9 mouse cellular contexts compared by ENCODE assay signal in the genomic region with DNA sequence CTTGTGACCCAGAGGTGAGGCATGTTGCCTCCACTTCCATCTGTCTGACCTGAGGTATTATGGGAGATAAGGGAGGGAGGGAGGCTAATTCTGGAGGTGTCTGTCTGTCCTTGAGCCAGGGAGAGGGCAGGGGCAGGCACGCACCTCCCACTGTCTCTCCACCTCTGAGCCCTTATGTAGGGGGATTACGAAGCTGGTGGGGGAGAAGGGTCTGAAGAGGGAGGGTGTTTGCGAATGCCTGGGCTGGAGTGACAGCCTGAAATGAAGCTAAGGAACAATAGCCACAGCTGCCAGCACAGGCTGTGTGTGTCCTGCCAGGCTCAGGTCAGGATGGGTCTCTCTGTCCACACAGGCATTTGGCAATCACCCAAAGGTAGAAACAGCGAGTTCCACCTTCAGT. TPM values are rescaled to one million over a fixed set of nuclear protein-coding genes. Genes with fewer than 3 reads are reported as not detected.
A peak's percentile ranks its signal among the peaks of the same experiment; 100 is the strongest.
DNase-seq lines count a peak whose midpoint lies in the region; ATAC-seq and TF ChIP-seq lines count a peak whose summit lies in the region.
"Had no signal": no experiment of that assay in that cellular context is flagged by ENCODE, and none has a peak within 500 bp of the region (broad histone marks: within the 10 kb centered on the region; RNA-seq: fewer than 3 reads in every experiment).

No protein-coding gene starts in this region.

- peak overlapping the region; percentile 77 for H3K4me3 ChIP-seq in heart, adult 2 months
- peak overlapping the region; percentile 86 for H3K4me3 ChIP-seq in heart, embryonic 15.5 days
- no peak overlapping the region for H3K4me3 ChIP-seq in liver, embryonic 15.5 days (replicated peaks)

- H3K9me3 ChIP-seq in heart, embryonic 15.5 days (replicated peaks) = no peaks in the 10 kb centered on the region
- no peaks in the 10 kb centered on the region for H3K9me3 ChIP-seq in liver, embryonic 15.5 days (replicated peaks)

- no peaks in the 10 kb centered on the region; the same call in 1 of the 2 replicates for H3K36me3 ChIP-seq in heart, adult 2 months (ENCODE audit: control insufficient read depth, insufficient read depth, low read length)
- peaks cover 4% of the 10 kb centered on the region; the same call in 1 of the 2 replicates for H3K36me3 ChIP-seq in heart, embryonic 15.5 days
- H3K36me3 ChIP-seq in liver, embryonic 15.5 days (replicated peaks) = peaks cover 5% of the 10 kb centered on the region; the same call in 1 of the 2 replicates

- H3K4me1 ChIP-seq in heart, adult 2 months (ENCODE audit: control insufficient read depth, insufficient read depth, low read length) = peaks cover 12% of the 10 kb centered on the region
- H3K4me1 ChIP-seq in heart, embryonic 15.5 days (replicated peaks) = peaks cover 49% of the 10 kb centered on the region
- peaks cover 61% of the 10 kb centered on the region for H3K4me1 ChIP-seq in liver, embryonic 15.5 days (replicated peaks)

- peak; percentile 53 to 67 for DNase-seq in heart, adult 2 months
- no peak for DNase-seq in heart, postnatal 25 days (ENCODE audit: low spot score)
- DNase-seq in brain, embryonic 14.5 days (ENCODE audit: low read depth) = peak; percentile 24
- no peak for DNase-seq in cerebellum, postnatal 14 days
- DNase-seq: right cerebral cortex, postnatal 25 days had no signal

- WGBS in heart, adult 2 months = 30% methylated on average over 4 of the region's 4 CpGs
- 28% methylated on average over 4 of the region's 4 CpGs for WGBS in heart, embryonic 15.5 days
- 61% methylated on average over 4 of the region's 4 CpGs for WGBS in liver, embryonic 15.5 days (ENCODE audit: insufficient replicate concordance)

- intact Hi-C loops in heart, adult 2 months (cut with DNase I) = loop anchor here (5.0 kb wide), 2 partner anchors 65 to 135 kb away; partner anchors contain the start of gene Opa3
- intact Hi-C loops in heart, postnatal 25 days (cut with DNase I) = loop anchor here (5.0 kb wide), 1 partner anchor 65 kb away; no protein-coding TSS in a partner anchor

- TF ChIP-seq EP300 in heart, adult 2 months (IDR thresholded peaks at IDR 0.05; ENCODE audit: insufficient read depth, low read depth, low read length) = peak; percentile 74

- H3K27ac ChIP-seq in heart, adult 2 months = peak overlapping the region; percentile 93
- peak overlapping the region; percentile 96 for H3K27ac ChIP-seq in heart, embryonic 15.5 days
- no peak overlapping the region for H3K27ac ChIP-seq in liver, embryonic 15.5 days (replicated peaks)

- peak; percentile 54 for ATAC-seq in heart, embryonic 15.5 days (replicated peaks; ENCODE audit: insufficient number of reproducible peaks, insufficient read depth, low FRiP score, low read depth)
- ATAC-seq in liver, embryonic 15.5 days (ENCODE audit: insufficient read depth) = no peak
- ATAC-seq in granulocyte monocyte progenitor cell, adult 5-6 weeks (replicated peaks; ENCODE audit: poor library complexity, severe bottlenecking) = no peak
- ATAC-seq in erythroblast, adult 5-6 weeks (replicated peaks; ENCODE audit: low FRiP score, poor library complexity, severe bottlenecking) = no peak

- no peak for TF ChIP-seq CTCF in heart, adult 2 months (IDR thresholded peaks at IDR 0.05)
- no peak for TF ChIP-seq CTCF in brain, embryonic 14.5 days (IDR thresholded peaks at IDR 0.05; ENCODE audit: borderline replicate concordance, extremely low read depth, insufficient read depth, insufficient read length)

- peak overlapping the region; percentile 85 for H3K9ac ChIP-seq in heart, adult 2 months (ENCODE audit: low read depth, low read length)
- H3K9ac ChIP-seq in heart, embryonic 15.5 days = peak overlapping the region; percentile 81
- H3K9ac ChIP-seq in liver, embryonic 15.5 days = no peak overlapping the region

- peak overlapping the region; percentile 99 for H3K4me2 ChIP-seq in heart, embryonic 15.5 days
- H3K4me2 ChIP-seq in liver, embryonic 15.5 days = peak overlapping the region; percentile 99; the same call in 1 of the 2 replicates

- no peaks in the 10 kb centered on the region for H3K79me2 ChIP-seq in heart, adult 2 months (replicated peaks; ENCODE audit: control insufficient read depth, insufficient read depth, low read length)

- peak; percentile 37; the same call in 1 of the 2 replicates for TF ChIP-seq POLR2A in heart, adult 2 months (IDR thresholded peaks at IDR 0.05; ENCODE audit: insufficient read depth, low read depth, low read length)
- TF ChIP-seq POLR2A in brain, embryonic 14.5 days (IDR thresholded peaks at IDR 0.05; ENCODE audit: borderline replicate concordance, extremely low read depth, insufficient read depth, insufficient read length, poor library complexity, severe bottlenecking) = no peak

- H3K27me3 ChIP-seq in heart, adult 2 months (ENCODE audit: control insufficient read depth, insufficient read depth, low read length) = no peaks in the 10 kb centered on the region
- no peaks in the 10 kb centered on the region for H3K27me3 ChIP-seq in heart, embryonic 15.5 days
- H3K27me3 ChIP-seq in liver, embryonic 15.5 days = 0 out of 2 replicates have a peak, but pooled peaks cover 9% of the 10 kb centered on the region

RNA-seq across cellular contexts. Expression of gene Ppp1r13l, which starts 2.7 kb away (rescaled TPM):
- total RNA-seq in heart, adult 2 months (2021) = 10 to 100 TPM; 43.9 to 45.1 TPM
- 23.5 and 30.1 TPM in 2 replicates for polyA plus RNA-seq in heart, adult 2 months (2012; rRNA removed)
- total RNA-seq in heart, postnatal 25 days (2021) = 10 to 100 TPM; 36.5 to 40.5 TPM
- 8.2 and 8.9 TPM in 2 replicates for polyA plus RNA-seq in brain, embryonic 14.5 days (2012; rRNA removed)
- 13.5 and 14.4 TPM in 2 replicates for polyA plus RNA-seq in heart, embryonic 15.5 days (2015; fragmentation: Nextera tagmentation; extraction: Ambion mirVana)
- polyA plus RNA-seq in liver, embryonic 15.5 days (2015; fragmentation: Nextera tagmentation; extraction: Ambion mirVana) = 0.94 and 1.5 TPM in 2 replicates
- 1.8 and 1.9 TPM in 2 replicates for total RNA-seq in granulocyte monocyte progenitor cell, adult 5-6 weeks (2014; fragmentation: Nextera tagmentation)
- 0.26 and 0.57 TPM in 2 replicates for total RNA-seq in granulocyte monocyte progenitor cell, adult 5-6 weeks (2017)
- total RNA-seq in erythroblast, adult 5-6 weeks (2015; ENCODE audit: low replicate concordance) = 0.19 and 3.3 TPM in 2 replicates
- total RNA-seq in erythroblast, adult 5-6 weeks (2017; ENCODE audit: low replicate concordance) = not detected in 2 replicates

RNA-seq across cellular contexts. Expression of gene Cd3eap, which starts 3.0 kb away (rescaled TPM):
- total RNA-seq in heart, adult 2 months (2021) = 1 to 10 TPM; 9.3 to 9.7 TPM
- polyA plus RNA-seq in heart, adult 2 months (2012; rRNA removed) = 4.4 and 4.7 TPM in 2 replicates
- total RNA-seq in heart, postnatal 25 days (2021) = 1 to 10 TPM; 9.1 to 9.7 TPM
- polyA plus RNA-seq in brain, embryonic 14.5 days (2012; rRNA removed) = 11.9 and 12.7 TPM in 2 replicates
- polyA plus RNA-seq in heart, embryonic 15.5 days (2015; fragmentation: Nextera tagmentation; extraction: Ambion mirVana) = 13.6 and 15.5 TPM in 2 replicates
- 7.9 and 8.1 TPM in 2 replicates for polyA plus RNA-seq in liver, embryonic 15.5 days (2015; fragmentation: Nextera tagmentation; extraction: Ambion mirVana)
- total RNA-seq in granulocyte monocyte progenitor cell, adult 5-6 weeks (2014; fragmentation: Nextera tagmentation) = 20.3 and 26.1 TPM in 2 replicates
- 23.2 and 39.9 TPM in 2 replicates for total RNA-seq in granulocyte monocyte progenitor cell, adult 5-6 weeks (2017)
- 1.2 and 1.9 TPM in 2 replicates for total RNA-seq in erythroblast, adult 5-6 weeks (2015; ENCODE audit: low replicate concordance)
- total RNA-seq in erythroblast, adult 5-6 weeks (2017; ENCODE audit: low replicate concordance) = 2.6 and 5.7 TPM in 2 replicates

RNA-seq across cellular contexts. Expression of gene Ercc1, which starts 17.7 kb away (rescaled TPM):
- 10 to 100 TPM; 46.8 to 48.6 TPM for total RNA-seq in heart, adult 2 months (2021)
- polyA plus RNA-seq in heart, adult 2 months (2012; rRNA removed) = 47.1 and 49.1 TPM in 2 replicates
- 10 to 100 TPM; 40.7 to 45.1 TPM for total RNA-seq in heart, postnatal 25 days (2021)
- 65.1 and 81.9 TPM in 2 replicates for polyA plus RNA-seq in brain, embryonic 14.5 days (2012; rRNA removed)
- polyA plus RNA-seq in heart, embryonic 15.5 days (2015; fragmentation: Nextera tagmentation; extraction: Ambion mirVana) = 59.8 and 60.3 TPM in 2 replicates
- 14.0 and 14.5 TPM in 2 replicates for polyA plus RNA-seq in liver, embryonic 15.5 days (2015; fragmentation: Nextera tagmentation; extraction: Ambion mirVana)
- 12.4 and 42.8 TPM in 2 replicates for total RNA-seq in granulocyte monocyte progenitor cell, adult 5-6 weeks (2014; fragmentation: Nextera tagmentation)
- 29.4 and 34.9 TPM in 2 replicates for total RNA-seq in granulocyte monocyte progenitor cell, adult 5-6 weeks (2017)
- total RNA-seq in erythroblast, adult 5-6 weeks (2015; ENCODE audit: low replicate concordance) = 8.6 and 8.8 TPM in 2 replicates
- total RNA-seq in erythroblast, adult 5-6 weeks (2017; ENCODE audit: low replicate concordance) = 4.6 and 5.2 TPM in 2 replicates

RNA-seq across cellular contexts. Expression of gene Ercc2, which starts 19.5 kb away (rescaled TPM):
- 10 to 100 TPM; 10.9 to 11.6 TPM for total RNA-seq in heart, adult 2 months (2021)
- polyA plus RNA-seq in heart, adult 2 months (2012; rRNA removed) = 22.6 and 24.8 TPM in 2 replicates
- total RNA-seq in heart, postnatal 25 days (2021) = 10 to 100 TPM; 10.8 to 12.6 TPM
- polyA plus RNA-seq in brain, embryonic 14.5 days (2012; rRNA removed) = 81.7 and 106 TPM in 2 replicates
- 8.9 and 11.3 TPM in 2 replicates for polyA plus RNA-seq in heart, embryonic 15.5 days (2015; fragmentation: Nextera tagmentation; extraction: Ambion mirVana)
- 6.2 and 7.5 TPM in 2 replicates for polyA plus RNA-seq in liver, embryonic 15.5 days (2015; fragmentation: Nextera tagmentation; extraction: Ambion mirVana)
- 10.7 and 26.9 TPM in 2 replicates for total RNA-seq in granulocyte monocyte progenitor cell, adult 5-6 weeks (2014; fragmentation: Nextera tagmentation)
- total RNA-seq in granulocyte monocyte progenitor cell, adult 5-6 weeks (2017) = 29.8 and 31.9 TPM in 2 replicates
- total RNA-seq in erythroblast, adult 5-6 weeks (2015; ENCODE audit: low replicate concordance) = 1.3 and 2.7 TPM in 2 replicates
- total RNA-seq in erythroblast, adult 5-6 weeks (2017; ENCODE audit: low replicate concordance) = 11.4 and 18.0 TPM in 2 replicates

RNA-seq across cellular contexts. Expression of gene Klc3, which starts 41.6 kb away (rescaled TPM):
- under 1 TPM; 0.21 to 0.25 TPM for total RNA-seq in heart, adult 2 months (2021)
- polyA plus RNA-seq in heart, adult 2 months (2012; rRNA removed) = 0.29 and 0.59 TPM in 2 replicates
- total RNA-seq in heart, postnatal 25 days (2021) = under 1 TPM; 0.23 to 0.31 TPM
- polyA plus RNA-seq in brain, embryonic 14.5 days (2012; rRNA removed) = 1.5 and 2.5 TPM in 2 replicates
- 3.0 and 4.3 TPM in 2 replicates for polyA plus RNA-seq in heart, embryonic 15.5 days (2015; fragmentation: Nextera tagmentation; extraction: Ambion mirVana)
- polyA plus RNA-seq in liver, embryonic 15.5 days (2015; fragmentation: Nextera tagmentation; extraction: Ambion mirVana) = 0.46 and 0.84 TPM in 2 replicates
- total RNA-seq in granulocyte monocyte progenitor cell, adult 5-6 weeks (2014; fragmentation: Nextera tagmentation) = not detected in 2 replicates
- total RNA-seq in granulocyte monocyte progenitor cell, adult 5-6 weeks (2017) = not detected in 2 replicates
- not detected in 2 replicates for total RNA-seq in erythroblast, adult 5-6 weeks (2015; ENCODE audit: low replicate concordance)
- total RNA-seq in erythroblast, adult 5-6 weeks (2017; ENCODE audit: low replicate concordance) = not detected in 2 replicates

Comparison
In these comparisons a context has a peak if more than half of its experiments do, and no peak if none do; other contexts are left out.
1. DNase-seq: peak in heart, adult 2 months (2 of 2) and brain, embryonic 14.5 days (single experiment); none in heart, postnatal 25 days (single experiment) and cerebellum, postnatal 14 days (0 of 2).
2. RNA of gene Ppp1r13l, which starts 2.7 kb away (total RNA-seq): 43.9 to 45.1 TPM in heart, adult 2 months and 36.5 to 40.5 TPM in heart, postnatal 25 days; 0.26 to 1.9 TPM in granulocyte monocyte progenitor cell, adult 5-6 weeks and 0.19 to 3.3 TPM in erythroblast, adult 5-6 weeks; every median in the first group is over 4 times any median in the second.